Mouse (Mus musculus) CH12.LX (cell line): Measurements from ENCODE around the gene Pmm2.

Experiments
- CTCF ChIP-seq, 2 experiments: IDR thresholded peaks in 1 of 2; conservative IDR thresholded peaks in 1 of 2; 2 replicates each; pipeline ENCODE4 v1.5.1; 2011 to 2012; ENCODE audit warnings: low read depth in 2 of 2, low read length in 2 of 2, improper control_type of control experiment in 1 of 2, inconsistent platforms in 1 of 2, mild to moderate bottlenecking in 1 of 2, moderate library complexity in 1 of 2
- EP300 ChIP-seq: IDR thresholded peaks from 2 replicates; pipeline ENCODE4 v1.6.1; 2011; ENCODE audit warnings: low read length, improper control_type of control experiment
- NELFE ChIP-seq: IDR thresholded peaks from 2 replicates; pipeline ENCODE4 v1.6.1; 2011; ENCODE audit warnings: low read depth, low read length, improper control_type of control experiment
- POLR2A ChIP-seq: IDR thresholded peaks from 2 replicates; pipeline ENCODE4 v1.6.1; 2011; ENCODE audit warnings: low read depth, mild to moderate bottlenecking, improper control_type of control experiment, low read length
- SMC3 ChIP-seq: IDR thresholded peaks from 2 replicates; pipeline ENCODE4 v1.6.1; 2011; ENCODE audit warnings: low read depth, low read length, improper control_type of control experiment

- no peak; the same call in 1 of the 2 replicates for TF ChIP-seq NELFE
- peak; percentile 97 for TF ChIP-seq EP300
- TF ChIP-seq CTCF (conservative IDR thresholded peaks at IDR 0.05 in 1 of 2, IDR thresholded peaks at IDR 0.05 in 1 of 2; ENCODE audit: low read depth in 2 of 2, low read length in 2 of 2) = peak; percentile 94 to 99
- TF ChIP-seq POLR2A = no peak
- TF ChIP-seq SMC3 = peak; percentile 96
Observed at GRCm38 (mm10) chr16:8674165-8674564, 36.7 kb downstream of the Pmm2 start.
